Mouse (Mus musculus): ENCODE data around the gene Cacna1c. TPM values are rescaled to one million over a fixed set of nuclear protein-coding genes. Genes with fewer than 3 reads are reported as not detected.

Cacna1c gene
- polyA plus RNA-seq, 1 experiment, result 16.7 TPM

DNA sequence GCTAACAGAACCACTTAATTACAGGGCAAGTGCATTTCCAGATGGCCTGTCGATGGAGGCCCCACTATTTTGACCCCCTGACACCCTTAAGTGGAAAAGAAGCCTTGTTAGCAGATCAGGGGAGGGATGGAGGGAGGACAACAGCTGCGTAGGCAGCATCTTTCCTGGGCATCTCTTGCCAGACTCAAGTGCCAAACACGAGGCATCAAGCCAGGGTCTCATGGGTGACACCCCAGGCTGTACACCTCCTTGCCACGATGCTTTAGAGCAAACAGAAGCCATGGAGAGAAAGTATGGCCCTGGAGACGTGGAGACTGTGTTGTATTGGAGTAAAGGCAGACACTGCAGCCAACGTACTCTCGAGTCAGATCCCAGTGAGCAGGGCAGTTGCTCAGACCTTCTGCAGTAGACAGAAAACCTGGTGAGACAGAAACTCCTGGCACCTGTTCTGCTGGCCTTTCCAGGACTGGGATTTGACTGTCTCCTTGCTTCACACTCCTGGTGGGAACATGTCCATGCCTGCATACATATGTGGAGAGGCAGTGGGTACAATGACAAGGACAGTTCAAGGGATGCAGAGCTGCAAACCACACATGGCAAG is 325.9 kb downstream of the Cacna1c start:
- 0 out of 2 replicates have a peak overlapping the region, but pooled peaks have one; percentile 1 for H3K27ac ChIP-seq (ENCODE audit: insufficient read depth, low read length)
- peak; percentile 70 to 79 for DNase-seq
- no peaks in the 10 kb centered on the region for H3K27me3 ChIP-seq (ENCODE audit: control insufficient read depth, insufficient read depth, low read length)
- H3K4me3 ChIP-seq (replicated peaks; ENCODE audit: insufficient read depth, low read depth, low read length), result no peak overlapping the region
- H3K4me1 ChIP-seq (ENCODE audit: control insufficient read depth, insufficient read depth, low read length), result peaks cover 59% of the 10 kb centered on the region
- 15% methylated on average over 7 of the region's 7 CpGs for WGBS
- TF ChIP-seq POLR2A (IDR thresholded peaks at IDR 0.05; ENCODE audit: borderline replicate concordance, insufficient read depth, low read length) (no peak), CTCF (IDR thresholded peaks at IDR 0.05; ENCODE audit: borderline replicate concordance, insufficient read depth, low read depth, low read length) (no peak)

DNA sequence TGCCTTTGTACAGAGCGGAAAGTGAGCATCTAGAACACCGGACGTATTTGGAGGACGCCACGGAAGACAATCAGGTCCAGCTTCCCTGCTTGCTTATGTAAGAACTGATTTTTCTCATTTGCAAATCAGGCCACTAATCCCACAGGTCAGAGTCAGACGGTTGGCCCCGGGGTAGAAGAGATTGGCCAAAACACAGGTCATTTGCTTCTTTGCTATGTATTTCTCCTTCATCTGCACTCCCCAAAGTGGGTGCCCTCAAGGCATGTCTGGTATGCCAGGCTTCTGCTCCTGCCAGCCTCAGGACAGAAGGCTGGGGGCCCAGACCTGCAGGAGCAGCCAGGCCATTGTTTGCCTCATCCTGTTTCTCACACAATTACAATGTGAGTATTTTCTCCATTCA is 328.8 kb downstream of the Cacna1c start:
- 38% methylated on average over 7 of the region's 7 CpGs for WGBS
- DNase-seq, result peak; percentile 57 to 59
- Histone ChIP-seq H3K4me3 (replicated peaks; ENCODE audit: insufficient read depth, low read depth, low read length) (no peak overlapping the region), H3K27me3 (ENCODE audit: control insufficient read depth, insufficient read depth, low read length) (no peaks in the 10 kb centered on the region), H3K27ac (ENCODE audit: insufficient read depth, low read length) (peak overlapping the region; percentile 58), H3K4me1 (ENCODE audit: control insufficient read depth, insufficient read depth, low read length) (peaks cover 58% of the 10 kb centered on the region)
- no peak for TF ChIP-seq POLR2A (IDR thresholded peaks at IDR 0.05; ENCODE audit: borderline replicate concordance, insufficient read depth, low read length)
- TF ChIP-seq CTCF (IDR thresholded peaks at IDR 0.05; ENCODE audit: borderline replicate concordance, insufficient read depth, low read depth, low read length), result no peak

DNA sequence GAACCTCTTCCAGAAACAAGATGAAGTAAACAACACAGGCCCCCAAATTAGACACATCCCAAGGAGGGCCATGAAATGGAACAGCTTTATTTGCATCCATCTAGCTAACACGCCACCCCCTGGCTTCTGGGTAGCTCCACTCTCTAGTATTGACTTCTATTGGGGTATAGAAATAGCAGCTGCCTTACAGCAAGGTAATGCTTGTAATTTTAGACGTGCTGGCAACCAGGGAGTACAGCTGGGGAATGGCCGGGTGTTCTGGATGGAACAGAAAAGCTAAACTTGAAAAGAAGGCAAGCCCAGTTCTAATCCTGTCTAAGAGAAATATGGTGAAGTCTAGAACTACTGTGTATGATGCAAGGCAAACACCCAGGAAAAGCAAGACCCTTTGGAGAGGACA is 329.3 kb downstream of the Cacna1c start:
- DNase-seq, result no peak
- Histone ChIP-seq H3K27me3 (ENCODE audit: control insufficient read depth, insufficient read depth, low read length) (no peaks in the 10 kb centered on the region), H3K4me1 (ENCODE audit: control insufficient read depth, insufficient read depth, low read length) (peaks cover 56% of the 10 kb centered on the region), H3K27ac (ENCODE audit: insufficient read depth, low read length) (peak overlapping the region; percentile 58), H3K4me3 (replicated peaks; ENCODE audit: insufficient read depth, low read depth, low read length) (no peak overlapping the region)
- TF ChIP-seq CTCF (IDR thresholded peaks at IDR 0.05; ENCODE audit: borderline replicate concordance, insufficient read depth, low read depth, low read length), result no peak
- no peak for TF ChIP-seq POLR2A (IDR thresholded peaks at IDR 0.05; ENCODE audit: borderline replicate concordance, insufficient read depth, low read length)
- WGBS, result 77% methylated on average over 3 of the region's 3 CpGs

DNA sequence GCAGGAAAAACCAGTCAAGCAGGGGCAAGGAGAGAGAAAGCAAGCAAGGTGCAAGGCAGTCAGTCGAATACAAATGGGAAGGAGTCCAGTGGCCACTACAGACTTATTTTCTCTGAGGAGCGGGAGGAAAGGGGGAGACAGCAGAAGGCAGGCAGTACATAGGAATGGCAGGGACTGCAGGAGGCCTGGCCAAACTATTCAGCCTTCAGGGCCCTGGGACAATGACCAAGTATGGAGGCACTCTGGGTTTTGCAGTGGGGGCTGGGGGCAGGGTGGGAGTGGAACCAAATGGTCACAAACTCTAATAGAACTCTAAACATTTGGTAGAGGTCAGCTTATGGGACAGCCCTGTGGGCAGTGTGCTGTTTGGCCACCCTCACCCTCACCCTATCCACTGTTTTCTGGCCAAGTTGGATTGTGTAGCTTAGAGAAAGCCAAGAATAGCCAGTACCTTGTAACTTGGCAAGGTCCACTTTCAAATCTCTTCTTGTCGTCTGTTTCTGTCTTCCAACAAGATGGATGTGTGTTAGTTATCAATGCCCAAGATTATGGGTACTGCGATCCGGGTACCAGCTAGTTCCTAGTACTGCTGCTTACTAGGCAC is 330.3 kb downstream of the Cacna1c start:
- Histone ChIP-seq H3K4me3 (replicated peaks; ENCODE audit: insufficient read depth, low read depth, low read length) (no peak overlapping the region), H3K4me1 (ENCODE audit: control insufficient read depth, insufficient read depth, low read length) (peaks cover 52% of the 10 kb centered on the region), H3K27ac (ENCODE audit: insufficient read depth, low read length) (no peak overlapping the region), H3K27me3 (ENCODE audit: control insufficient read depth, insufficient read depth, low read length) (no peaks in the 10 kb centered on the region)
- DNase-seq, result peak in 1 of 2 experiments; percentile 44
- 35% methylated on average over 5 of the region's 5 CpGs for WGBS
- TF ChIP-seq POLR2A (IDR thresholded peaks at IDR 0.05; ENCODE audit: borderline replicate concordance, insufficient read depth, low read length) (no peak), CTCF (IDR thresholded peaks at IDR 0.05; ENCODE audit: borderline replicate concordance, insufficient read depth, low read depth, low read length) (no peak)

DNA sequence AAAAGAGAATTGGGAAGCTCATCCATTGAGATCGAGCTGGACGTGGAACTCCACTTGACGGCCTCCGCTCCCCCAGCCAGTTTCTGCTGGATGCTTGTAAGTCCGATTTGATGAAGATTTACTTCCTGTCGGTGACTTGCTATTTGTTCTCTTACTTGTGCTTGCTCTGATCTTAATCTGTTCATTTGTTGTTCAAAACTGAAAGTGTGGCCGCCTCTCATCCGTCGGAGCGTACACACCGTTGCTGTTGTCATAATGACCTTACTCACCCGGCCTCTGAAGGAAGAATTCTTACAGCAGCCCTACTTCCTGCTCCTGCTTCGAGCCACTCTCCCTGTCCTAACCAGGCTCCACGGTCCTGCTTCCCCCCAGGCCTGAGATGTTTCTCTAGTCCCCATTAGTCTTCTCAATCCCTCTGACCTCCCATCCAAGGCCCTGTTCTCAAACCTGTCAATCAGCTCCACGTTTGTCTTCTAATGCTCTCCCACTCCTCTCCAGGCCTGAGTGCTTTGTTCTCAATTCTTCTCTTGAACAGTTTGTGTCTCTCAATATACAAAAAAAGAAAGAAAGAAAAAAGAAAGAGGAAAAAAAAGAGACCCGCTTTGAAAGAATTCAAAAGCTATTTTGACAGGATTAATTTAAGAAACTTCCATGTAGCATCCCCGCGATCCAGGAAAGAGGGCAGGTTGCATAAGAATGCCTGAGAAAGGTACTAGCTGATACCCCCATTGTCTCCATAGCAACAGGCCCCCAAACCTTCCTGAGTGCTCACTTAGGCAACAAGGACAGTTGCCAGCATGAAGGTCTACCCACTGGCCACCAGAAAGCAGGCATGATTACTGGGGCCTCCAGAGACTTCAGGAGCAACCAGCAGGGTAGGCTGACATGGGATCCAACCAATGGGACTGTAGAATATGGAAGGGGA is 331.3 kb downstream of the Cacna1c start:
- peaks cover 42% of the 10 kb centered on the region for H3K4me1 ChIP-seq (ENCODE audit: control insufficient read depth, insufficient read depth, low read length)
- 86% methylated on average over 18 of the region's 18 CpGs for WGBS
- TF ChIP-seq POLR2A (IDR thresholded peaks at IDR 0.05; ENCODE audit: borderline replicate concordance, insufficient read depth, low read length) (no peak), CTCF (IDR thresholded peaks at IDR 0.05; ENCODE audit: borderline replicate concordance, insufficient read depth, low read depth, low read length) (no peak)
- DNase-seq, result no peak
- no peak overlapping the region for H3K27ac ChIP-seq (ENCODE audit: insufficient read depth, low read length)
- no peaks in the 10 kb centered on the region for H3K27me3 ChIP-seq (ENCODE audit: control insufficient read depth, insufficient read depth, low read length)
- no peak overlapping the region for H3K4me3 ChIP-seq (replicated peaks; ENCODE audit: insufficient read depth, low read depth, low read length)

- no peak for DNase-seq
- 89% methylated on average over 9 of the region's 9 CpGs for WGBS
- TF ChIP-seq CTCF (IDR thresholded peaks at IDR 0.05; ENCODE audit: borderline replicate concordance, insufficient read depth, low read depth, low read length), result no peak
- TF ChIP-seq POLR2A (IDR thresholded peaks at IDR 0.05; ENCODE audit: borderline replicate concordance, insufficient read depth, low read length), result no peak
- Histone ChIP-seq H3K27ac (ENCODE audit: insufficient read depth, low read length) (no peak overlapping the region), H3K4me1 (ENCODE audit: control insufficient read depth, insufficient read depth, low read length) (peaks cover 29% of the 10 kb centered on the region), H3K4me3 (replicated peaks; ENCODE audit: insufficient read depth, low read depth, low read length) (no peak overlapping the region), H3K27me3 (ENCODE audit: control insufficient read depth, insufficient read depth, low read length) (no peaks in the 10 kb centered on the region)
Observed at GRCm38 (mm10) chr6:118862727-118863126, 333.5 kb downstream of the Cacna1c start.

GRCm38 (mm10) chr6:118862091-118862490 is 334.1 kb downstream of the Cacna1c start:
- TF ChIP-seq CTCF (IDR thresholded peaks at IDR 0.05; ENCODE audit: borderline replicate concordance, insufficient read depth, low read depth, low read length) (no peak), POLR2A (IDR thresholded peaks at IDR 0.05; ENCODE audit: borderline replicate concordance, insufficient read depth, low read length) (no peak)
- no peaks in the 10 kb centered on the region for H3K27me3 ChIP-seq (ENCODE audit: control insufficient read depth, insufficient read depth, low read length)
- peaks cover 24% of the 10 kb centered on the region for H3K4me1 ChIP-seq (ENCODE audit: control insufficient read depth, insufficient read depth, low read length)
- 61% methylated on average over 5 of the region's 5 CpGs for WGBS
- H3K27ac ChIP-seq (ENCODE audit: insufficient read depth, low read length), result no peak overlapping the region
- no peak overlapping the region for H3K4me3 ChIP-seq (replicated peaks; ENCODE audit: insufficient read depth, low read depth, low read length)
- DNase-seq, result no peak
